Mouse (Mus musculus): ENCODE results near the gene Brinp2.

GRCm38 (mm10) chr1:158259516-158260235 lies 96.5 kb downstream of the Brinp2 start:
- TF ChIP-seq POLR2A (IDR thresholded peaks at IDR 0.05; ENCODE audit: insufficient read depth, low read length) (no peak), CTCF (IDR thresholded peaks at IDR 0.05; ENCODE audit: low read depth, low read length) (no peak), EP300 (IDR thresholded peaks at IDR 0.05; ENCODE audit: insufficient read depth, low read depth, low read length) (no peak)
